Mouse (Mus musculus): Measurements from ENCODE around the gene Fam189a2.

Gene Fam189a2

DNA sequence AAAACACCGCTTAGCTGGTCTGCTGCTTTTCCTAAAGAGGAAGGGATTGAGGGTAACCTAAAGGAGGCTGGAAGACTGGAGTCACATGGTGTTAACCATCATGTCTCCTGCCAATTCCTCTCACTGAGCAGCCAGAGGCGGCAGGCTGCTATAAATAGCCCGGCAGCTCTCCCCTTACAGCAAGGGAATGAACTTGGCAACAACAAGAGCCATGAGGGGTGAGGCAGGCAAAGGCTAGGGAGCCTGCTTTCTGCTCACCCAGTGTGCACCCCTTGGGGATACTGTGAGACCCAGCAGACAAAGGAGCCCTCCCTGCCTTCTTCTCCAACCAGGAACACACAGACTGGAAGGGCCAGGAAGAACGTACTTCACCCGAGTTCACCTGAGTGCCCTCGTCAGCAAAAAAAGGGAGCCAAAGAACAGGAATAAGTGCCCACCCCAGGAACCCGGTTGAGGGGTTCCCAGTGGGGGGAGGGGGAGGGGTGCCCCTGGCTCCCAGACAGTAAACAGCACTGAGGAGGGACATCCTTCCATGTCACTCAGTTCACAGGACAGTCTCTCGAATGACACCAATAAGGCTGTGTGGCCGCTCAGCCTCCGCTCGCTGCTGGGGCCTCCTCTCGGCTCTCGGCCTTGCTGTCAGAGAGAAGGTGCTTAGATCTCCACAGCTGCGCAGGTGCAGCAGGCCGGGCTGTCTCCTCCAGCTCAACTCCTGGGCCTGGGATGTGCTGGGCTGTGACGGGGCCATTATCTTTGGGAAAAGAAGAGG lies 57.8 kb downstream of the Fam189a2 start:
- in situ Hi-C loops (cut with MboI; ENCODE audit: low sequenced_read_pairs), result no loop called here

DNA sequence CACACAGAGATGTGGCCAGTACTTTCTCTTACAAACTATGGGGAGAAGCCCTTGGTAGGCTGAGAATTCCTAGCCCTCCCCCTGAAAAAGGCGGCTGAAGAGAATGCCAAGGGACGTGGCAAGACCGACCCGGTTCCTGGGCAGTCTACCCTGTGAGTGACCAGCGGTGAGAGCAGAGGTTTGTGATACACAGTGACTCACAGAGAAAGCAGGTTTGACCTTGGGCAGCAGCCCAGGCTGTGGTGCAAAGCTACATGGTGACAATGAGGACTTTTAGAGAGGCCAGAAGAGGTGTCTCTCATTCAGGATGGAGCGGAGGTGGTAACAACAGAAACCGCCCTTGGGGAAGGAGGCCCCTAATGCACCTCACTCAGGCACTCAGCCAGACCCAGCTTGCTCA lies 59.4 kb downstream of the Fam189a2 start:
- in situ Hi-C loops (cut with MboI; ENCODE audit: low sequenced_read_pairs), result no loop called here

DNA sequence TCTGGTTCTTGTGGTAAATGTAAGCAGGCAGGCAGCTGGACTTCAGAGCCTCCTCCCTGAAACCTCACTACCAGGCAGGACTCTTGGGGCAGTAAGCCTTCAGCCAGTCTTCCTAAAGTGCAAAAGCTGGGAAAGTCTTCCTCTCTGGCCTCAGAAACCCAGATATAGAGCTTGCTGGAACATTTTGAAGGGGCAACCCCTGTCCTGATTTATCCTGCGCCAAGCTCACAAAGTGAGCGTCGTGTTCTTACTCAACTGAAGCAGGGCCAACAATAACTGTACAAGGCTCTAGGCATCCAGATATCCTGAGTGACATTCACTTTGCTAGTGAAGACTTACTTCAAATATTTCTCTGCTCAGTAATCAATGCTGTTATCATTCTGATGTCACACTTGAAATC lies 60.4 kb downstream of the Fam189a2 start:
- in situ Hi-C loops (cut with MboI; ENCODE audit: low sequenced_read_pairs), result no loop called here

- in situ Hi-C loops (cut with MboI; ENCODE audit: low sequenced_read_pairs), result no loop called here
Observed at GRCm38 (mm10) chr19:23968862-23969225, 62.0 kb downstream of the Fam189a2 start.

DNA sequence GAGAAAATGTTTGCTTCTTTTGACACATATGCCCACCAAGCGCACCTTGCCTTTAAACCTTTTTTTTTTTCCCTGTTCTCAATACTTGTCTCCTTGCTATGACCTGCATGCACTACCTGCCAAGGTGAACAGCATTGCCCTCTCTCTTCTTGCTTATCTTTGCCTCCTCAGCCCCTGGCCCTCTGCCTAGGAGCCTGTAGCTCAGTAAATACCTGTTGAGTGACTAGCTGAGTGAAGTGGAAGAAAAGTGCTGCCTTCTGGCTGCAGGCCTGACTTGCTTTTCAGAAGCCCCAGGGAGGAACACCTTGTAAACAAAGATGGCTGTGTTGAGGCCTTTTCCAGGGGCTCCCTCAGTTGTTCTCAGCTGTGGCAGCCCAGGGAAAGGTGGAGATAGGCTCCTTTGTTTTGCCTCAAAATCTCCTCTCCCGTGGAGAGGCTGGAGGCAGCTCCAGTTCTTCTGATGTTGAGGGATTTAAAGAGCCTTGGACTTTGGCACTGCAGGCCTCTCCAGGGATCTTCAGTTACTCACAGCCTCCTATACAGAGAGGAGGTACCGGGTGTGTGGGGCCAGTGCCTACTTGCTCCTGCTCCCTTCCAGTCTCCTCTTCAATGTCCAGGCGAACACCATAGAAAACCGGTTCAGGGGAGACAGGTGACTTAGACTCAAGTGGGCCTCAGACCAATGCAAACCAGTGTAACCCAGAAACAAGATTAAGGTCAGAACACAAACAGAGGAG lies 62.5 kb downstream of the Fam189a2 start:
- in situ Hi-C loops (cut with MboI; ENCODE audit: low sequenced_read_pairs), result no loop called here

DNA sequence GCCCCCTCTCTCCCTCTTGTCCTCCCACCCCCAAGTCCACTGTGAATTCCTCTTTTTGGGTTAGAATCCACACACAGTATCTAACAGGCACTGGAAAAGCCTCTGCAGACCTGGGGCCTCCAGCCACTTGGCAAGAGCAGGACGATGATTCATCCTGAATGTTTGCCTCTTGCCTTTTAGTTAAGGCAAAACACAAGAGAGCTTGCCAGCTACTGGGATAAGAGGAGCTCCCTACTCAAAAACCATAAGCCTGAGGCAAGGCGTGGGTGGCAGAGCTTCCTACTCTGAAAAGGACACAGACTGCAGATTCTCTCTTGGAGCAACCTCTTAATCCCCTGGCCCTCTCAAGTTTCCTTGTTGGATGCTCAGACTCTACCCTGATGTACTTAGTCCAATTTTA lies 63.7 kb downstream of the Fam189a2 start:
- in situ Hi-C loops (cut with MboI; ENCODE audit: low sequenced_read_pairs), result no loop called here

- in situ Hi-C loops (cut with MboI; ENCODE audit: low sequenced_read_pairs), result no loop called here
Observed at GRCm38 (mm10) chr19:23966376-23966775, 64.4 kb downstream of the Fam189a2 start.

- in situ Hi-C loops (cut with MboI; ENCODE audit: low sequenced_read_pairs), result no loop called here
Observed at GRCm38 (mm10) chr19:23964401-23964910, 66.4 kb downstream of the Fam189a2 start.

- in situ Hi-C loops (cut with MboI; ENCODE audit: low sequenced_read_pairs), result no loop called here
Observed at GRCm38 (mm10) chr19:23961516-23961915, 69.3 kb downstream of the Fam189a2 start.

DNA sequence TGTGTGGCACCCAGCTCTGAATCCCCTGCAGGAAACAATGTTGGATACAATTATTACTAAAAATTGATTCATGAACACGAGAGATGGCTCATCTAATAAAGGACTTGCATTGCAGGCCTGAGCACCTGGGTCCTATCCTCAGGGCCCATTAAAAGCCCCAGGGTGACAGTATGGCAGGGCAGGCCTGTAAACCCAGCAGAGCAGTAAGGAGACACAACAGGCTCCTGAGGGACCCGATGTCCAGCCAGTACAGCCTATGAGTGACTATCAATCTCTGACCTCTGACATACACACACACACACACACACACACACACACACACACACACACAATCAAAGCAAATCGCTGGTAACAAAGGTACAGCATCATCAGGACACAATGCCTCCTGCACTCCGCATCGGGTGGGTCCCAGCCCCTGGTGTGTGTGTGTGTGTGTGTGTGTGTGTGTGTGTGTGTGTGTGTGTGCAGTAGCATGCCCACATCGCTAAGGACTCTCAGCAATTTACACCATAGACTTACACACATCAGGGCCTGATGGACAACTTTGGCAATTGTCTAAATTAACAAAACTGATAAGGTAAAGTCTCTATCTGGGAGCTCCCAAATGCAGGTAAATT lies 69.9 kb downstream of the Fam189a2 start:
- in situ Hi-C loops (cut with MboI; ENCODE audit: low sequenced_read_pairs), result no loop called here

DNA sequence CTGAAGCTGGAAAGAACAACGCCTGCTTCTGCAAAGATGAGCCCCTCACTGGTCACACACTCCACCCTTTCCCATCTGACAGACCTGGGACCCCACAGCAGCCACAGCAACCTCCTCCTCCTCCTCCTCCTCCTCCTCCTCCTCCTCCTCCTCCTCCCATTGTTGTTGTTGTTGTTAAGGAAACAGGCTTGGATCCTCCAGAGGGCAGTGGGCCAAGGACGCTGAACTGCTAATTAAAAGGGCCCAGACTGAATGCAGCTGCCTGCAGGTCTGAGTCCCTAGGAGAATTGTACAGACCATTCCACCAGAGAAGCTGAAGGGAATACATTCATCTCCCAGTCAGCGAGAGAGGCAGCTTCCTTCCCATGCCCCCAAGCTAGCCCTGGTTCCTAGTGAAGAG lies 70.5 kb downstream of the Fam189a2 start:
- in situ Hi-C loops (cut with MboI; ENCODE audit: low sequenced_read_pairs), result no loop called here

GRCm38 (mm10) chr19:23959870-23960269 lies 70.9 kb downstream of the Fam189a2 start:
- in situ Hi-C loops (cut with MboI; ENCODE audit: low sequenced_read_pairs), result loop anchor here (10.0 kb wide), 1 partner anchor 95 kb away; no protein-coding TSS in a partner anchor

GRCm38 (mm10) chr19:23958925-23959324 lies 71.9 kb downstream of the Fam189a2 start:
- in situ Hi-C loops (cut with MboI; ENCODE audit: low sequenced_read_pairs), result loop anchor here (10.0 kb wide), 1 partner anchor 94 kb away; no protein-coding TSS in a partner anchor

GRCm38 (mm10) chr19:23957563-23957962 lies 73.3 kb downstream of the Fam189a2 start:
- in situ Hi-C loops (cut with MboI; ENCODE audit: low sequenced_read_pairs), result loop anchor here (10.0 kb wide), 1 partner anchor 93 kb away; no protein-coding TSS in a partner anchor

GRCm38 (mm10) chr19:23956299-23956975 lies 74.4 kb downstream of the Fam189a2 start:
- in situ Hi-C loops (cut with MboI; ENCODE audit: low sequenced_read_pairs), result loop anchor here (10.0 kb wide), 1 partner anchor 92 kb away; no protein-coding TSS in a partner anchor

DNA sequence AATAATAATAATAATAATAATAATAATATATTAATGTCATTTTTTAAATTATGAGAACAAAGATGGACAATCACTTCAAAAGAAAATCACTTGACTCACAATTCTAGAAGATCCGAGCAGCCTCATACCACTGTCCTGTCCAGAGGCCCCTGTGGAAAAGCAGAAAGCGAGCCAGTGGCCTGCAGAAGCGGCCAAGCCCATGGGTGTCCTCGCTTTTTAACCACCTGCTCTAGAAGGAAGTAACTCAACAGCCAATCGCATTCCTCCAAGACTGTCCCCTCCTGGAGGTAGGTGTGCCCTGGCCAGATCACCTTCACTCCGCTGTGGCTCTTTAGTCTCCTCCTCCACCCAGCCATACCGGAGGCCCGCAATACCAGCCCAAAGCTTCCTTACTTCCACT lies 75.4 kb downstream of the Fam189a2 start:
- in situ Hi-C loops (cut with MboI; ENCODE audit: low sequenced_read_pairs), result loop anchor here (10.0 kb wide), 1 partner anchor 91 kb away; no protein-coding TSS in a partner anchor

DNA sequence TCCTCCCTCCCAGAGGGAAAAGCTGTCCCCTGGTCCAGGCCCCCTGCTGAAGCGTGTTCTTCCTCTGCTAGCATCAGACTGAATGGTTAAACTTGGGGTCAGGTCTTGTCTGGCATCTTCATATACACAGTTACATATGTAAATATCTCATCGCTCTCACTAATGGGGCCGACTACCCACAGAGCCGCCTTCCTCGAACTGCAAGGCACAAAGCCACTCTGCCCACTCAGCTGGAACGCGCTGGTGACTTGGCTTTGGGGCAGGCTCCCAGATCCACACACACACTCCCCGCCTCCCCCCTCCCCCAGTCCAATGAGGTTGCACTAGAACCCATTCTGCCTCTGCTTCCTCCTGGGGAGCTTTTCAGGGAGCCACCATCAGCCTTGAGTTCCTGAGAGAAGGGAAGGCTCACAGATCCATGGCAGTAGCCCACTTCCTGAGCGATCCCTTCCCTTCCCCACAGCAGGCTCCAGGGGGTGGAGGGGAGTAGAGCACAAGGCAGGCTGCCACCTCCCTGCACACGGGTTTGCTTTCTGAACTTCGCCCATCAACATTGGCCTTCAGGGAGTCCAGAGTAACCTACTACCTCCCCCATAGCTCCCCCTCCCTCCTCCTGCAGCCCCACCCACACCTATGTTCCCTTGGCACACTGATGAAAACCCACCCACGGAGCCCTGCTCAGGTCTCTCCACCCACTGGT lies 82.4 kb downstream of the Fam189a2 start:
- in situ Hi-C loops (cut with MboI; ENCODE audit: low sequenced_read_pairs), result no loop called here

GRCm38 (mm10) chr19:23947871-23948270 lies 82.9 kb downstream of the Fam189a2 start:
- in situ Hi-C loops (cut with MboI; ENCODE audit: low sequenced_read_pairs), result no loop called here

GRCm38 (mm10) chr19:23946751-23947150 lies 84.1 kb downstream of the Fam189a2 start:
- in situ Hi-C loops (cut with MboI; ENCODE audit: low sequenced_read_pairs), result no loop called here

- in situ Hi-C loops (cut with MboI; ENCODE audit: low sequenced_read_pairs), result no loop called here
Observed at GRCm38 (mm10) chr19:23946026-23946685, 84.7 kb downstream of the Fam189a2 start.
